Mouse (Mus musculus) cerebellum, postnatal 36 days (tissue): ENCODE measurements at regions not wholly inside any gene's neighbourhood (a gene's known extent, or its start where the extent isn't known, plus 50 kb on each side); places are given as distances from the start of the nearest gene placed in this dataset.

Experiments
- DNase-seq, 2 experiments: peaks; one replicate each; pipeline ENCODE4 v3.0.0; 2021 to 2022; ENCODE audit warnings: mixed read lengths in 2 of 2

- no peak for DNase-seq
Observed at GRCm38 (mm10) chr6:103312935-103313334, 197.5 kb upstream of the Chl1 start.

DNA sequence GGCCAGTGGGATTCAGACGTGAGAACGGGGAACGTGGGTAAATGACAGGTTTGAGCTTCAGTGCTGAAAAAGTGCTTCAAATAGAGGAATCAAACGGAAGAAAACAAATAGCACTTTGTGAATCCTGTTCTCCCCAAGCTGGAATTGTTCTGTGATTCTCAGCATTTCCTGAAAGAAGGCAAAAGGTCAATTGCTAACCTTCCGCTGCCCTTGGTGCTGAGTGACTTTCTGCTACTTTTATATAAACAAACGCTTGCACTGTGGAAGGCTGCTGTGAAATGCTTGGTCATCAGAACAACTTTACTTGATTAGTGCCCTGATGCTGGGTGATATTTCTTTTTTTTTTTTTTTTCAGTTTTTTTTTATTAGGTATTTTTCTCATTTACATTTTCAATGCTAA lies 192.3 kb upstream of the Chl1 start:
- no peak for DNase-seq

GRCm38 (mm10) chr6:103318677-103319359 lies 191.6 kb upstream of the Chl1 start:
- no peak for DNase-seq

GRCm38 (mm10) chr6:103319964-103320363 lies 190.4 kb upstream of the Chl1 start:
- DNase-seq = no peak

DNA sequence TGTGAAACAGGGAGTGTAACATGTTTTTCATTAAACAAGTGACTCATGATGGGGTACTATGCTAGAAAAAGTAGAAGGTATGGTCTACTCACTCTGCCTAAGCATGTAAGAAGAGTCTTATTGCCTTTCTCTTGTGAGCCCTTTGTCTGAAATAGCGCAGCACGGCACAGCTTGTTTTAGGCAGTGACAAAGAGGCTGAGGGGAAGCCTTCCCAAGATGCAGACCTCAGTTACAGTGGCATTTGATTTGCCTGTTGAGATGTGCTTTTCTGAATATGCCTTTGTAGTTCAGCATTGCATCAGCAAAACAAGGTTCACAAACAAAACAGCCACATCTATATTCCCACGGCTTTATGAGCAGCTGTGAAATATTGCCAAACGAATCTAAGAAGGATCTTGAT lies 189.8 kb upstream of the Chl1 start:
- DNase-seq = no peak

GRCm38 (mm10) chr6:103321058-103321457 lies 189.3 kb upstream of the Chl1 start:
- DNase-seq = no peak

DNA sequence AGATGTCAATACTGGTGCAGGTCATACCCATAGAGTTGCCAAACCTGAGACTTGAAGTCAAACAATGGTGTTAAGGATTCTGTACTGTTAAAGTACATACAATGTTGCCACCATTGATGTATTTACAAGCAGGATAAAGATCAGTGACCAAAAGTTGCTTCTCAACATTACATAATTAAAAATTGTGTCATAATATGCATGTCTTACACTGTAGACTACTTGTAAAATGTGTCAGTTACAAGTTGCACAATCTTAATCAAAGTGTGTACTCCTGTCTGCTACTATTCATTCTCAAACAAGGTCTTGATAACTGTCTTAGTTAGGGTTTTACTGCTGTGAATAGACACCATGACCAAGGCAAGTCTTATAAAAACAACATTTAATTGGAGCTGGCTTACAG lies 187.9 kb upstream of the Chl1 start:
- DNase-seq = no peak

GRCm38 (mm10) chr6:103335683-103336082 lies 174.7 kb upstream of the Chl1 start:
- DNase-seq = no peak

DNA sequence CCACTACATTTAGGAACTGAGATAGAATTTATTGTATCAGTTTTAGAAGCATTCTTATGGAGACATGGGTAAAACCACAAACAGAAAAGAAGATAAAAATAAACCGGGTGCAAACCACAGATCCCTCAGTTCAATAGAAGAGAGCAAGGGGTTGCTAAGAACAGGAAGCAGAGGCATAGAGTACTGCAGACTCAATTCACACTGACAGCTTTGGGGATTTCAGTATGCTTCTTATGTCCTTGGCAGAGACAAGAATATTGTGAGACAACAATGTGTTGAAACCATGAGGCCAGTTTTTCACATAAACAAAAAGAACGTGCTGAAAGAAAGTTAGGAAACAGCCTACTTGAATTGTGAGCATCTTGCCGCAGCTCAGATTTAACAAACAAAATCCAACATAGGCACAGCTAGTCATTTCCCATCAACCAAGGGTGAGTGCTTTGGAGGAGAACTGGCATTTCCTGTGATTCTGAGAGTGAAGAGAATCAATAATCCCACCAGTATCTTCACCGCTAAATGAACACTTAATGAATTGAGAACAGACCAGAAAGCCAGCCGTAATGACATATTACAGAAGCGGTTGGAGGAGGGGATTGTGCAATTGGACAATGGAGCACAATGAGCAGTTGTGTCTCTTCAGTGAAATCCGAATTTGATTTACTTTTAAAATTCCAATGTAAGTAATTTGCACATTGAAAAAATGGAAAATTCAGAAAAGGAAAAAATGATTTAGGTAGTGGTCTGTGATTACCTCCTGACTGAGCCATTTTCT lies 170.2 kb upstream of the Chl1 start:
- DNase-seq = no peak

DNA sequence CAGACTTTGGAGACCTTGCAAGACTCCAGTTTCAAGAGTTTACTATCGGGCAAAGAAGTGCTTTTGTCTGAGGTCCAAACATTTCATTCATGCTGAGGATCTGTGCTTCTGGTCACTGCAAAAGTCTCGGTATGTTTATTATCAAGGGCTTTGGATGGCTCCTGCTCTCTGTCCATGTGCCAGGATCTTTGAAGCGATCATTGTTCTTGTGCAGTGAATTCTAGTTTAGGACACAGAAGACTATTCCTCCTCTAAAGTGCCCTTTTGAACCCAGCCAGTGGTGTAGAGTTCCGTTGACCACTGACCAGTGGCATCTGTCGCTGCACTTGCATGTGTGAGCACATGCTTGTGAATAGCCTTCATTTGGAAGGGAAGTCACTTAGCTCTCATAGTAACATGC lies 166.9 kb upstream of the Chl1 start:
- DNase-seq = no peak

- DNase-seq = no peak
Observed at GRCm38 (mm10) chr6:103344413-103344812, 166.0 kb upstream of the Chl1 start.

DNA sequence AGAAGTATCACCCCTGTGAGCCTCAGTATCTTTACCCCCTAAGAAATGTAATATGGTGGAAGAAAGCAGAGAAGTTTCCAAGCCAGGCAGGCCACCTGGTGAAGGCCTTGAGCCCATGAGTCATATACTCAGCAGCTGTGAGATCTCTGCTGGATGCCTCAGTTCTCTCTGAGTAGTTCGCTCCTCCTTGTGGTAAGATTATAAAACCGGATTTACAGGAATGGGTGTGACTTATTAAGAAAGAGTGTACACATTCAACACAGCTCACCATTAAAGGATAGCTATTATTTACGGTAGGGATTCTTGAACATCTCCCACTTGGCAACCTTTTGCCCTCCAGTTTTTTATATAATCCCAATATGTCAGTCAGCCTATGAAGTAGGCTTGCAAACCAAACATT lies 165.2 kb upstream of the Chl1 start:
- no peak for DNase-seq

DNA sequence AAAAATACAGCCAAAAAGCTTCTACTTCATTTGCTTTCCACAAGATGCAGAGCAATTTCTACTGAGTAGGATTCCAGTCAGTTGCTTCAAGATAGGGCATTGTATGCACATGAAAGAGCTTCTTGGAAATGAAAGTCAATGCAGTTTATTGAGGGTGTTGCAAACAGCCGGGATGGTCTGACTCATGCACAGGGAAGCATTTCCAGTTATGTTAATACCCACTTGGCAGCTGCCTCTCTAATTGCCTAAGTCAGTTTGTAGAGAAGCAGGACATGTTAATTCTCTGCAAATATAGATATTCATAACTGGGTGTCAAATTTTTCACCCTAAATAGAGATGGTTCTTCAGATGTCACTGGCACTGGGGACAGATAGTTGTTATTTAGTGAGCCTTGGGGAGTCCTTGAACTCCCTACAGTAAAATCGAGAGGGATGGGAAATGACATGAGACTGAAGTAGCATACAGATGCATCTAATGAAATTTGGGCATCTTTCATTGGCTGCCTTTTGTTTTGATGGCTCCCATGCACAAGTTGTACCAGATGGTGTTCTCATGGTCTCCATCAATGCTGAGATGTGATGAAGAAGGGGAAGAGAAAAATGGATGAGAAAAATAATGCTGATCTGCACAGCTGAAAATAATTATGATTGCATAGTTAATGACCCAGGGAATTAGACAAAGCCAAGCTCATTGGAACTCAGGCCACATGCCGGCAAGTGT lies 157.8 kb upstream of the Chl1 start:
- no peak for DNase-seq

- DNase-seq = no peak
Observed at GRCm38 (mm10) chr6:103353346-103353745, 157.0 kb upstream of the Chl1 start.

DNA sequence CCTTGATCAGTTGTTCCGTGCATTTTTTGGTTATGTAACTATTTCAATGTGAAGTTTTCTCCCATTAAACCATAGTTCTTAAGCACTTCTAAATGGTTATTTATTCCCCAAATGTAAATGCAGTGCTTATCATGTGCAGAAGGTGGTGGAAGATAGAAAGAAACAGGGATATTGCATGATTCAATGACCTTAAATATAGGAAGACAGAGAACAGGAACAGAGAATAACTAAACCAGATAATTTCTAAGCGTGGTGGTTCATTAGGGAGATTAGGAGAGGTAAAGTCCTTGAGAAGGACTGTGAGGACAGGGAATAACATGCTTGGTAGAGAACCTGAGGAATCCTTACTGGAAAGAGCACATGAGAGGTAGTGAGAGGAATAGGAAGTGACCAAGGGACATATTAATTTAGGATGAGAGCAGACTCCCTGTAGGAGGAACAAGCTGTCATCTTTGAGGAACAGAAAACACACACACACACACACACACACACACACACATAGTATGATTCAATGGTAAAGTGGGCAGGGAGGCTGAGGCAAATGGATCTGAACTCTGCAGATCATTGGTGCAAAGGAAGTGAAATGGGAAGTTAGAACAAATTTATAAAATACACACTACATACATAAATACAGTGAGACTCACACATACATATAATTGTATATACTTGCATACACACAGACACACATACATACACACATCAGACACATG lies 143.4 kb upstream of the Chl1 start:
- DNase-seq = no peak

DNA sequence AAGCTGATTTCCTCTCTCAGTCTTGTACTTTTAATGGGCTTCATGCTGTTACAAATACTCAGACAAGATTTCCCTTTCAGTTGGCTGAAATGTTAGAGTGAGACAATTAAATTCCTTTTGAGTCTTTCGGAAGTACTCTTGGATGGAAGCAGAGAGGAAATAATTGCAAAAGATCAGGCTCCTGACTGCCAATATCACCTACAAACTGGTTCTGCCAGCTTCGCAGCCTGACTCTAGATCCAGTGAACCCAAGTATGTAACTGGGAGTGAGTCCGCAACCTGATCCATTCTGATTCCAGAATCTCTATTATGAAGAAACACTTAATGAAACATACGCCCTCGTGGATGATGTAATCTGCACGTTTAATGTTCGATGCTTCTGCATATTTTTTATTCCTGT lies 135.4 kb upstream of the Chl1 start:
- no peak for DNase-seq

DNA sequence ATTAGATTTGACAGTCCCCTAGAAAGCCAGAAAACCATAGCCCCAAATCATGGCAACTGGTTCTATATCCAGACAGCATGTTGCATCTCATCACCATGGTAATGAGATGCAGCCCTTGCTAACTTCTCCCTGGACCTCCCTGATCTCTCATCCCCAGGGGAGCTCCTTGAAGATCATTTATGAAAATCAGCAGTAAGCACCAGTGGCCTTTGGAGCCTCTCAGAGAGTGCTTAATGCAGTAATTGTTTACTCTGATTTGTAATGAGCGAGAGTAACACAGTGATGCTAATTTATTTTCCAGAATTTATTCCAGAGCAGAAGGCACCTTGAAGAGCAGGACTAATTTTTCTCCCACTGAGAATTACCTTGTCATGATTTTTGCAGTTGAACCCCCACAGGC lies 133.1 kb upstream of the Chl1 start:
- no peak for DNase-seq

- no peak for DNase-seq
Observed at GRCm38 (mm10) chr6:103378047-103378446, 132.3 kb upstream of the Chl1 start.

DNA sequence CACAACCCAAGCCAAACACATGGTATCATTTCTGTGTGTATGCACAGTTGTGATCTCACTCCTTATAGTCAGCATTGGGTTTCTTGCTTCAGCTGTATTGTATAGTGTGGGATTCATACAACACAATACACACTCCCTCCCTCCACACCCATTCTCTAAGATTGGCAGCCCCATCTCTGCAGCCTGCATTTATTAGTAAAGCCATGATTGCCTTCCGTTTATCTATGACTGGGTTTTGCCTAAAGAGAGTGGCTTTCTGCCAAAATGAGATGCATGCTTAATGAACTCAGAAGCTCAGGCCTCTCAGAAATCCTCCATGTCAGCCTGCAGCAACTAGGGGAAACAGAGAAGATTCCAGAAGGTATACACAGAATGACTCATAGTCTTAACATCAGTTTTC lies 129.4 kb upstream of the Chl1 start:
- no peak for DNase-seq

DNA sequence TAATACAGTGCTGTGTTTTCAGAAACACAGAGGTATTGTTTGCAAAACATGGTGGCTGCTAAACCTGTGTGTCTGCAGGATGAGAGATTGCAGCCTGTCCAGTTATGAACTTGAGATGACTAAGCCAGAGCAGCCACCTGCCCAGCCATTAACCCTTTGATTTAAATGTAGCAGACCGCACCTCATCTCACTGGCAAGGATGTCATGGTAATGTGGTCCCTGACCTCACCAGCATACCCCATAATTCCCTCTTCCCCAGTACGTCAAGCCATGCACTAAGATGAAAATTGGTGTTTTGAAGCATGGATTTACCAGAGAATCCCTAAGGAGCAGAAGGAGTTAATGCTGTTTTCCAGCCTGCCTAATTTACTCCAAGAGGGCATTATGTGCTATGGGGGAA lies 128.5 kb upstream of the Chl1 start:
- no peak for DNase-seq

DNA sequence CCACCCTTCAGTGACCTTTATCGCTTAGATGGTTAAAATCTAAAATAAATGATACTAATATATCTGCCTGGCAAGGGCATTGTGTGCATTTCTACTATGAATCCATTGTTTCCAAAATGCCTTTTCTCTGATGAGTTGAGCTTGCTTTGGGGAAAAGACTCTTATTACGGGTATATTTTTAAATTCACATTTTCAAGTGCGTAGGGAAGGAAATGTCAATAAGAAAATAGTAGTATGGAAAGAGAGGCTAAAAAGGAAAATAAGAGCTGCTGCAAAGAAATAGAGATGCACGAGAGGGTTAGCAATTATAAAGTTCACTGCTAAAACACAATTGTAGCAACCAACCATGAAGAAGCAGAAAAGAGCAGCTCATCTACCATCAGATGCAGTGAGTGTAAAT lies 123.8 kb upstream of the Chl1 start:
- no peak for DNase-seq

- no peak for DNase-seq
Observed at GRCm38 (mm10) chr6:103405961-103406360, 104.4 kb upstream of the Chl1 start.

- no peak for DNase-seq
Observed at GRCm38 (mm10) chr6:103414888-103415287, 95.5 kb upstream of the Chl1 start.
